Mouse (Mus musculus): Measurements from ENCODE around the gene Ilf2. TPM values are rescaled to one million over a fixed set of nuclear protein-coding genes. Genes with fewer than 3 reads are reported as not detected.

Ilf2 gene
- total RNA-seq, 2 experiments from 2014 or later: 25.2 to 26.7 TPM

Other genes with a start within 250 kb of the Ilf2 start
- 10 to 100 TPM; 73.7 to 75.0 TPM for gene Jtb, start 244.5 kb upstream of the Ilf2 start, total RNA-seq (2021)
- not detected for gene Creb3l4, start 232.6 kb upstream of the Ilf2 start, total RNA-seq (2021)
- gene Slc39a1, start 228.0 kb upstream of the Ilf2 start, total RNA-seq (2021): 10 to 100 TPM; 38.9 to 40.7 TPM
- 10 to 100 TPM; 13.7 to 16.2 TPM for gene Crtc2, start 222.0 kb upstream of the Ilf2 start, total RNA-seq (2021)
- 10 to 100 TPM; 81.1 to 81.6 TPM for gene Dennd4b, start 210.9 kb upstream of the Ilf2 start, total RNA-seq (2021)
- gene Gatad2b, start 182.9 kb upstream of the Ilf2 start, total RNA-seq (2021): 10 to 100 TPM; 58.3 to 59.4 TPM
- 1 to 10 TPM; 1.0 to 1.1 TPM for gene Slc27a3, start 86.2 kb upstream of the Ilf2 start, total RNA-seq (2021)
- gene Ints3, start 42.5 kb upstream of the Ilf2 start, total RNA-seq (2021): 10 to 100 TPM; 13.6 to 16.1 TPM
- gene Npr1, start 10.3 kb upstream of the Ilf2 start, total RNA-seq (2021): 1 to 10 TPM; 6.0 to 7.1 TPM
- gene Snapin, start 14.9 kb downstream of the Ilf2 start, total RNA-seq (2021): 10 to 100 TPM; 78.8 to 79.5 TPM
- 100 to 1,000 TPM in 1 of 2 experiments, 10 to 100 TPM in 1; 88.7 to 103 TPM for gene Chtop, start 33.4 kb downstream of the Ilf2 start, total RNA-seq (2021)
- gene S100a1, start 38.3 kb downstream of the Ilf2 start, total RNA-seq (2021): 100 to 1,000 TPM; 205 to 220 TPM
- 10 to 100 TPM; 10.4 to 14.4 TPM for gene S100a13, start 38.3 kb downstream of the Ilf2 start, total RNA-seq (2021)
- under 1 TPM in 1 of 2 experiments, not detected in 1; 0.39 TPM for gene S100a14, start 50.7 kb downstream of the Ilf2 start, total RNA-seq (2021)
- 10 to 100 TPM; 51.3 to 58.8 TPM for gene S100a16, start 61.1 kb downstream of the Ilf2 start, total RNA-seq (2021)
- gene S100a3, start 84.5 kb downstream of the Ilf2 start, total RNA-seq (2021): not detected
- not detected for gene S100a2, start 114.1 kb downstream of the Ilf2 start, total RNA-seq (2021)
- not detected for gene Gm42674, start 125.8 kb downstream of the Ilf2 start, total RNA-seq (2021)
- gene S100a4, start 127.6 kb downstream of the Ilf2 start, total RNA-seq (2021): 10 to 100 TPM; 10.1 to 17.7 TPM
- gene S100a5, start 132.4 kb downstream of the Ilf2 start, total RNA-seq (2021): 1 to 10 TPM in 1 of 2 experiments, not detected in 1; 2.5 TPM
- gene S100a6, start 136.8 kb downstream of the Ilf2 start, total RNA-seq (2021): 100 to 1,000 TPM in 1 of 2 experiments, 10 to 100 TPM in 1; 63.5 to 106 TPM
- not detected for gene S100a7a, start 177.9 kb downstream of the Ilf2 start, total RNA-seq (2021)
- not detected for gene S100a8, start 192.9 kb downstream of the Ilf2 start, total RNA-seq (2021)
- not detected for gene S100a9, start 219.6 kb downstream of the Ilf2 start, total RNA-seq (2021)

Data from gastrocnemius, adult 18-20 months (tissue).